Mouse (Mus musculus): ENCODE results near the gene Ehd2. TPM values are rescaled to one million over a fixed set of nuclear protein-coding genes. Genes with fewer than 3 reads are reported as not detected.
A peak's percentile ranks its signal among the peaks of the same experiment; 100 is the strongest.

The Ehd2 gene
- polyA plus RNA-seq, 1 experiment from 2014 or later = 10.0 TPM

DNA sequence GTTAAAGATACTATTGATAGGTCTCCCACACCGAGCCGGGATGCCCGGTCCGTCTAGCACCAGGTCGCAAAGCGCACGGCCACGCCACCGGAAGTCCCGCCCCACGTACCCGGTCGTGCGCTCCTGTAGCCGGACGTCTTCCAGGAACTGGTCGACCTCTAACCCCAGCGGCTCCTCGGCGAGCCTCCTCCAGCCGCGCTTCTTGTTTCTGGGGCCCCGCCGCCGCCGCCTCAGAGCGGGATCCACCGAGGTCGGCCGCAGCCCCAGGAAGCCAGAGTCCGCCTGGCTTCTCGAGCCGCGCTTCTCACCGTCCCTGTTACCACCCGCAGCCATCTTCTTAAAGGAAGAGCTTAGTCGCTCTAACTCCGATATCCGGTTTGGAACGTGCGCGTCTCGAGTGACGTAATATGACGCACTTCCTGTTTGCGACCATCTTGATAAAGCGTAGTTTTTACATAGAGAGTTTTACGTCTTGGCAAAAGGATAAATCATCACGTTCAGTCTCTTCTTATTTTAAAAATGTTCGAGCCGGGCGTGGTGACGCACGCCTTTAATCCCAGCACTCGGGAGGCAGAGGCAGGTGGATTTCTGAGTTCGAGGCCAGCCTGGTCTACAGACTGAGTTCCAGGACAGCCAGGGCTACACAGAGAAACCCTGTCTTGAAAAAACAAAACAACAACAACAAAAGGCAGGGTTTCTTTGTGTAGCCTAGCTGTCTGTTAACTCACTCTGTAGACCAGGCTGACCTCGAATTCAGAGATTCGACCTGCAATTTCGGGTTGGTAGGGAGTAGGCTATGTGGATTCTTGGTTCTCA lies 21.4 kb downstream of the Ehd2 start, which contains the start of gene Nop53:
Gene Nop53, minus strand, starts transcription at position 354 of the 816 bp plus-strand sequence.
- Histone ChIP-seq H3K4me3 (replicated peaks) (peak within 1 kb of the TSS; percentile 67), H3K27ac (peak within 1 kb of the TSS; percentile 90), H3K36me3 (peaks cover 34% of the 10 kb centered on the region), H3K4me1 (replicated peaks) (peaks cover 19% of the 10 kb centered on the region), H3K4me2 (peak within 1 kb of the TSS; percentile 93), H3K9me3 (no peaks in the 10 kb centered on the region), H3K9ac (replicated peaks) (peak within 1 kb of the TSS; percentile 69), H3K27me3 (0 out of 2 replicates have a peak, but pooled peaks cover 3% of the 10 kb centered on the region)
- peak; percentile 88 for ATAC-seq (ENCODE audit: insufficient number of reproducible peaks, insufficient read depth, low FRiP score, low TSS enrichment, low read depth)
- 2% methylated on average over 59 of the region's 59 CpGs for WGBS

DNA sequence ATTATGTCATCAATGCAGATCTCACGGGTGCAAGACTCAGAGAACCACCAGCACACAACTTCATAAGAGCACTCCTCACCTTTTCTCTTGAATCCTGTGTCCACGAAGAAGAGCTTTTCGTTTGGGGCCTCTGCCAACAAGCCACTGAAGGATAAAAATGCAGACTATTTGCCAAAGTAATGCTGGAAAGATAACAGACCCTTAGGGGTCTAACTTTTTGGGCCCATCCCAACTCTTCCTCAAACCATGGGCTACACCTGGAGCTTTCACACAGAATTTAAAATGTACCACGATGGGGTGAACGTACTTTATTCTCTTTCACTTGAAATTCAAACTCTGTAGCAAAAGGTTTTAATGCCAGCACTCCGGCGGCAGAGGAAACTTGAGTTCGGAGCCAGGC lies 22.2 kb downstream of the Ehd2 start:
- Histone ChIP-seq H3K4me3 (replicated peaks) (peak overlapping the region; percentile 67), H3K27me3 (no peaks in the 10 kb centered on the region), H3K9me3 (no peaks in the 10 kb centered on the region), H3K27ac (peak overlapping the region; percentile 29; the same call in 1 of the 2 replicates), H3K4me1 (replicated peaks) (peaks cover 19% of the 10 kb centered on the region), H3K36me3 (peaks cover 42% of the 10 kb centered on the region), H3K4me2 (peak overlapping the region; percentile 93), H3K9ac (replicated peaks) (peak overlapping the region; percentile 69)
- 8% methylated on average over 8 of the region's 8 CpGs for WGBS
- ATAC-seq (ENCODE audit: insufficient number of reproducible peaks, insufficient read depth, low FRiP score, low TSS enrichment, low read depth) = no peak

DNA sequence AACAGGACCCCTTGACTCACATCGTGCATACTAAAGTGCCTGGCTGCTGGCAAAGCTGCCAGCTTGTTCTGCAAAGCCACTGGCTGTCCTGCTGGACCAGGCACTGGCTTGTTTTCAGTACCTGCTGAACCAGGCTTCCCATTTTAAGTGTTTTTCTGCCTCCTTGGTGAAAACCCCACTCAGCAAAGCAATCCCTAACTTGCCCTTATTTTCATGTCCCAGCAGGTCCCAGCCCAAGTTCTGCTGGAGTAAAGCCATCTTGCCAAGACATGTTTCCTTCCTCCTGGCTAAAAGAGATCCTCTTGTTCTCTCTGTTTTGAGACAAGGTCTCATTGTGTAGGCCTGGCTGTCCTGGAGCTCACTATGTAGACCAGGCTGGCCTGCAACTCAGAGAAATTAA lies 23.1 kb downstream of the Ehd2 start:
- Histone ChIP-seq H3K9ac (replicated peaks) (0 out of 2 replicates have a peak overlapping the region, but pooled peaks have one; percentile 4), H3K4me3 (replicated peaks) (peak overlapping the region; percentile 67), H3K9me3 (no peaks in the 10 kb centered on the region), H3K27me3 (no peaks in the 10 kb centered on the region), H3K4me2 (peak overlapping the region; percentile 93), H3K36me3 (peaks cover 51% of the 10 kb centered on the region), H3K27ac (no peak overlapping the region), H3K4me1 (replicated peaks) (peaks cover 19% of the 10 kb centered on the region)
- ATAC-seq (ENCODE audit: insufficient number of reproducible peaks, insufficient read depth, low FRiP score, low TSS enrichment, low read depth) = no peak
- 100% methylated on average over 1 of the region's 1 CpGs for WGBS

DNA sequence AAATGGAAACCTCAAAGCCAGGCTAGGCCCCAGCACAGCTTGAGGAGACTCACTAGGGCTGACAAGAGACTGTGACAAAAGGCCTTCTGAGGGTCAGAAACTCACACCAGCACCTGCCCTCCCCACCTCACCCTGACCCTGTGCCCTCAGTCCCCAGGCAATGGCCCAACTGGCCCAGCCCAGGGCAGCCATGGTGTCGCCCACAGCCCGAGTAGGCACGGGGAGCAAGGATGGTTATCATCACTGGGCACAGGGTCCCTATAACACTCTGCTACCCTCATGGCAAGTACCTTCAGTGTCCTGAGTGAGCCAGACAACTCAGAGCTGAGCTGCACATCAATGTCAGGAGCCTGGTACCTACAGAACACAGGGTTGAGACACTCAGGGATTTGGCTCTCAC lies 28.7 kb downstream of the Ehd2 start:
- no peak overlapping the region for H3K27ac ChIP-seq
- 0 out of 2 replicates have a peak, but pooled peaks cover 5% of the 10 kb centered on the region for H3K9me3 ChIP-seq
- H3K36me3 ChIP-seq = peaks cover 87% of the 10 kb centered on the region
- no peak for ATAC-seq (ENCODE audit: insufficient number of reproducible peaks, insufficient read depth, low FRiP score, low TSS enrichment, low read depth)
- no peak overlapping the region for H3K9ac ChIP-seq (replicated peaks)
- 92% methylated on average over 3 of the region's 3 CpGs for WGBS
- H3K27me3 ChIP-seq = no peaks in the 10 kb centered on the region
- no peak overlapping the region for H3K4me3 ChIP-seq (replicated peaks)
- H3K4me1 ChIP-seq (replicated peaks) = no peaks in the 10 kb centered on the region; the same call in 1 of the 2 replicates
- no peak overlapping the region for H3K4me2 ChIP-seq

DNA sequence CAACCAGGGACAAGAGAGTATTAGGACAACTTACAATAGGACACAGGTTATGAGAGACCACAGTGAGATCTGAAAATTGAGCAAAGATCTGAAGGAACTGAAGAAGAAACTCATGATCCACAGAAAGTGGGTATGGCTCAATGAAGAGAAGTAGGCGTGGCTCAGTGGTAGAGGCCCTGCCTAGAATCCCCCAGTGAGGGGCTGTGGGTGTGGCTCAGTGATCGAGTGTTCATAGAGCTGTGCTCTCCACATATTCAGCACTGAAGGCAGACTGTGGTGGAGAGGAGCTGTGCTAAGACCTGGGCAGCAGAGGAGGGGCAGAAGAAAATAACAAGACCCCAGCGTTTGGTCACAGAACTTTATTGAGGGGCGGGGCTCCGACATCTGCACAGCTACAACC lies 29.9 kb downstream of the Ehd2 start:
- Histone ChIP-seq H3K27me3 (no peaks in the 10 kb centered on the region), H3K4me2 (no peak overlapping the region), H3K27ac (no peak overlapping the region), H3K4me3 (replicated peaks) (no peak overlapping the region), H3K36me3 (peaks cover 76% of the 10 kb centered on the region), H3K9me3 (0 out of 2 replicates have a peak, but pooled peaks cover 5% of the 10 kb centered on the region), H3K4me1 (replicated peaks) (no peaks in the 10 kb centered on the region; the same call in 1 of the 2 replicates), H3K9ac (replicated peaks) (no peak overlapping the region)
- WGBS = 82% methylated on average over 5 of the region's 5 CpGs
- no peak for ATAC-seq (ENCODE audit: insufficient number of reproducible peaks, insufficient read depth, low FRiP score, low TSS enrichment, low read depth)

- Histone ChIP-seq H3K9ac (replicated peaks) (no peak overlapping the region), H3K36me3 (peaks cover 38% of the 10 kb centered on the region), H3K27ac (peak overlapping the region; percentile 41), H3K27me3 (no peaks in the 10 kb centered on the region), H3K4me2 (no peak overlapping the region), H3K9me3 (0 out of 2 replicates have a peak, but pooled peaks cover 5% of the 10 kb centered on the region), H3K4me3 (replicated peaks) (no peak overlapping the region), H3K4me1 (replicated peaks) (no peaks in the 10 kb centered on the region; the same call in 1 of the 2 replicates)
- 51% methylated on average over 16 of the region's 16 CpGs for WGBS
- ATAC-seq (ENCODE audit: insufficient number of reproducible peaks, insufficient read depth, low FRiP score, low TSS enrichment, low read depth) = no peak
These were observed 33.7 kb downstream of the Ehd2 start for GRCm38 (mm10) chr7:15933437-15934359.

DNA sequence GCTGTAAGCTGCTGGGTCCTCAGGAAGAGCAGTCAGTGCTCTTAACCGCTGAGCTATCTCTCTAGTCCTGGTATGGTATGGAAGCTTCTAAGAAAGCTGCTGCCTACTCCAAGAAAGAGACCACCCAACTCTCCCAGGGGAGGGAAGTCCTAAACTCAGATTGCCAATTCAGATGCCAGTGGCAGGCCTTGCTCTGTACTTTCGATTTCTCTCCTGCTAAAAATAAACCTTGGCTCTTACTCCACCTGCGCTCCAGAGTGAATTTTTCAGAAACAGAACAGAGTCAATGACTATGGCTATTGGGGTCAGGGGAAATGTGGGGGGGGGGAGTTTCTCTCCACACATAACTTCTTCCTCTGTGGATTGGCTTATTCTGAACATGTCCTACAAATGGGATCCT lies 35.7 kb downstream of the Ehd2 start:
- 79% methylated on average over 3 of the region's 3 CpGs for WGBS
- no peak overlapping the region for H3K27ac ChIP-seq
- peaks cover 17% of the 10 kb centered on the region for H3K36me3 ChIP-seq
- no peak overlapping the region for H3K4me3 ChIP-seq (replicated peaks)
- 0 out of 2 replicates have a peak, but pooled peaks cover 5% of the 10 kb centered on the region for H3K9me3 ChIP-seq
- H3K27me3 ChIP-seq = no peaks in the 10 kb centered on the region
- H3K4me2 ChIP-seq = no peak overlapping the region
- no peak overlapping the region for H3K9ac ChIP-seq (replicated peaks)
- no peak for ATAC-seq (ENCODE audit: insufficient number of reproducible peaks, insufficient read depth, low FRiP score, low TSS enrichment, low read depth)
- no peaks in the 10 kb centered on the region; the same call in 1 of the 2 replicates for H3K4me1 ChIP-seq (replicated peaks)

- Histone ChIP-seq H3K4me2 (no peak overlapping the region), H3K4me3 (replicated peaks) (no peak overlapping the region), H3K4me1 (replicated peaks) (no peaks in the 10 kb centered on the region; the same call in 1 of the 2 replicates), H3K27me3 (no peaks in the 10 kb centered on the region), H3K9me3 (0 out of 2 replicates have a peak, but pooled peaks cover 2% of the 10 kb centered on the region), H3K27ac (no peak overlapping the region), H3K9ac (replicated peaks) (no peak overlapping the region), H3K36me3 (peaks cover 7% of the 10 kb centered on the region; the same call in 1 of the 2 replicates)
- WGBS = 60% methylated on average over 2 of the region's 2 CpGs
- no peak for ATAC-seq (ENCODE audit: insufficient number of reproducible peaks, insufficient read depth, low FRiP score, low TSS enrichment, low read depth)
These were observed 36.8 kb downstream of the Ehd2 start for GRCm38 (mm10) chr7:15930543-15930942.

- Histone ChIP-seq H3K36me3 (0 out of 2 replicates have a peak, but pooled peaks cover 2% of the 10 kb centered on the region), H3K4me2 (no peak overlapping the region), H3K4me3 (replicated peaks) (no peak overlapping the region), H3K9ac (replicated peaks) (no peak overlapping the region), H3K4me1 (replicated peaks) (no peaks in the 10 kb centered on the region; the same call in 1 of the 2 replicates), H3K27me3 (no peaks in the 10 kb centered on the region), H3K9me3 (no peaks in the 10 kb centered on the region), H3K27ac (no peak overlapping the region)
- ATAC-seq (ENCODE audit: insufficient number of reproducible peaks, insufficient read depth, low FRiP score, low TSS enrichment, low read depth) = no peak
- 45% methylated on average over 4 of the region's 4 CpGs for WGBS
These were observed 37.5 kb downstream of the Ehd2 start for GRCm38 (mm10) chr7:15929910-15930309.

GRCm38 (mm10) chr7:15922220-15922773 lies 45.1 kb downstream of the Ehd2 start, which contains the start of gene Selenow:
Gene Selenow (minus strand): TSS chr7:15922402.
- Histone ChIP-seq H3K27ac (peak within 1 kb of the TSS; percentile 74), H3K9ac (replicated peaks) (peak within 1 kb of the TSS; percentile 58), H3K27me3 (no peaks in the 10 kb centered on the region), H3K4me3 (replicated peaks) (peak within 1 kb of the TSS; percentile 51), H3K4me2 (peak within 1 kb of the TSS; percentile 65), H3K36me3 (peaks cover 29% of the 10 kb centered on the region), H3K9me3 (no peaks in the 10 kb centered on the region), H3K4me1 (replicated peaks) (peaks cover 16% of the 10 kb centered on the region)
- peak; percentile 91 for ATAC-seq (ENCODE audit: insufficient number of reproducible peaks, insufficient read depth, low FRiP score, low TSS enrichment, low read depth)
- under 1% methylated on average over 33 of the region's 33 CpGs for WGBS

Measured in limb, embryonic 12.5 days (tissue).